Mouse (Mus musculus) hindbrain, embryonic 11.5 days (tissue): ENCODE data around the gene Cinp. TPM values are rescaled to one million over a fixed set of nuclear protein-coding genes. Genes with fewer than 3 reads are reported as not detected.

ENCODE experiments used
- ATAC-seq: fragments of 200-750 bp; cut with Nextera tagmentation; 2 replicates; pipeline ENCODE4 v1.8.0; 2017; ENCODE audit warnings: mild to moderate bottlenecking, moderate TSS enrichment, moderate library complexity; ENCODE audit not compliant: low FRiP score
- DNase-seq: peaks from one replicate; pipeline ENCODE4 v3.0.0-alpha.2; 2015; ENCODE audit warnings: low spot score
- H3K27ac ChIP-seq: fragments of 300-500 bp; sonication (generic); 2 replicates; pipeline ENCODE4 v1.5.1; 2014; ENCODE audit warnings: mild to moderate bottlenecking, low read depth, low read length
- H3K27me3 ChIP-seq: fragments of 300-500 bp; sonication (generic); 2 replicates; pipeline ENCODE4 v1.6.1; 2014; ENCODE audit warnings: mild to moderate bottlenecking, low read length, moderate library complexity, mixed read lengths; ENCODE audit not compliant: control insufficient read depth, insufficient read depth
- H3K36me3 ChIP-seq: fragments of 300-500 bp; sonication (generic); 2 replicates; pipeline ENCODE4 v1.6.1; 2014; ENCODE audit warnings: mild to moderate bottlenecking, low read length, moderate library complexity, mixed read lengths; ENCODE audit not compliant: control insufficient read depth, insufficient read depth
- H3K4me1 ChIP-seq: fragments of 300-500 bp; sonication (generic); replicated peaks from 2 replicates; pipeline ENCODE4 v1.6.1; 2014; ENCODE audit warnings: low read length, mixed read lengths; ENCODE audit not compliant: control insufficient read depth, insufficient read depth
- H3K4me2 ChIP-seq: fragments of 300-500 bp; sonication (generic); replicated peaks from 2 replicates; pipeline ENCODE4 v1.6.1; 2014; ENCODE audit warnings: mild to moderate bottlenecking, low read depth, low read length
- H3K4me3 ChIP-seq: fragments of 300-500 bp; sonication (generic); 2 replicates; pipeline ENCODE4 v1.5.1; 2014; ENCODE audit warnings: low read depth, low read length
- H3K9ac ChIP-seq: fragments of 300-500 bp; sonication (generic); 2 replicates; pipeline ENCODE4 v1.6.1; 2014; ENCODE audit warnings: low read depth, low read length
- H3K9me3 ChIP-seq: fragments of 300-500 bp; sonication (generic); 2 replicates; pipeline ENCODE4 v1.6.1; 2016; ENCODE audit warnings: low read length; ENCODE audit not compliant: control insufficient read depth
- WGBS: fragments of 180-500 bp; shearing (Covaris S2); extraction: QIAGEN DNeasy Blood & Tissue Kit; methylation state at CpG from one replicate; pipeline ENCODE4 v1.1.7; 2014; 5-methylcytosine and 5-hydroxymethylcytosine counted together
- polyA plus RNA-seq: library from polyadenylated mRNA; unstranded; fragments of >200 nt; fragmentation: Nextera tagmentation; extraction: Ambion mirVana; gene quantifications from 2 replicates; pipeline ENCODE4 v1.2.1, GENCODE M21; 2014

Cinp gene
- polyA plus RNA-seq, 1 experiment from 2014 or later, result 79.4 TPM

- WGBS, result 91% methylated on average over 3 of the region's 3 CpGs
- no peak overlapping the region for H3K9ac ChIP-seq
- no peak for ATAC-seq
These were observed 53.8 kb downstream of the Cinp start for GRCm38 (mm10) chr12:110835182-110835581.

GRCm38 (mm10) chr12:110830293-110831024, 58.5 kb downstream of the Cinp start:
- Histone ChIP-seq H3K9me3 (no peaks in the 10 kb centered on the region), H3K27ac (no peak overlapping the region), H3K4me1 (no peaks in the 10 kb centered on the region), H3K27me3 (no peaks in the 10 kb centered on the region), H3K9ac (no peak overlapping the region), H3K4me3 (no peak overlapping the region), H3K4me2 (no peak overlapping the region), H3K36me3 (no peaks in the 10 kb centered on the region)
- ATAC-seq (no peak), DNase-seq (no peak)
- WGBS, result 88% methylated on average over 8 of the region's 11 CpGs

More at GRCm38 (mm10) chr12:110835182-110835581, 53.8 kb downstream of the Cinp start:
- no peaks in the 10 kb centered on the region for H3K27me3 ChIP-seq
- no peak overlapping the region for H3K4me3 ChIP-seq
- H3K4me1 ChIP-seq, result peaks cover 3% of the 10 kb centered on the region; the same call in 1 of the 2 replicates
- H3K4me2 ChIP-seq, result no peak overlapping the region
- DNase-seq, result no peak
- no peaks in the 10 kb centered on the region for H3K36me3 ChIP-seq
- H3K27ac ChIP-seq, result no peak overlapping the region
- H3K9me3 ChIP-seq, result no peaks in the 10 kb centered on the region

GRCm38 (mm10) chr12:110828908-110829307, 60.0 kb downstream of the Cinp start:
- H3K4me2 ChIP-seq, result no peak overlapping the region
- no peak overlapping the region for H3K4me3 ChIP-seq
- H3K27ac ChIP-seq, result no peak overlapping the region
- DNase-seq (no peak), ATAC-seq (no peak)
- WGBS, result 93% methylated on average over 4 of the region's 4 CpGs
- no peaks in the 10 kb centered on the region for H3K4me1 ChIP-seq
- no peaks in the 10 kb centered on the region for H3K36me3 ChIP-seq
- H3K9ac ChIP-seq, result no peak overlapping the region
- no peaks in the 10 kb centered on the region for H3K27me3 ChIP-seq
- no peaks in the 10 kb centered on the region for H3K9me3 ChIP-seq

Other genes starting within 250 kb of the Cinp start
- gene 1700001K19Rik, start 206.5 kb downstream of the Cinp start, polyA plus RNA-seq, result 0.42 TPM in 1 of 2 replicates, not detected in the other
- gene Hsp90aa1, start 186.4 kb downstream of the Cinp start, polyA plus RNA-seq, result 1,493 and 1,600 TPM in 2 replicates
- gene Wdr20, start 151.2 kb downstream of the Cinp start, polyA plus RNA-seq, result 22.8 and 25.6 TPM in 2 replicates
- gene Mok, start 48.2 kb downstream of the Cinp start, polyA plus RNA-seq, result 11.0 and 14.4 TPM in 2 replicates
- 2.5 and 3.2 TPM in 2 replicates for gene Zfp839, start 38.9 kb downstream of the Cinp start, polyA plus RNA-seq
- 4.1 and 4.3 TPM in 2 replicates for gene Tecpr2, start 119 bp upstream of the Cinp start, polyA plus RNA-seq
- 9.6 and 12.1 TPM in 2 replicates for gene Ankrd9, start 89.9 kb upstream of the Cinp start, polyA plus RNA-seq
- gene Rcor1, start 150.2 kb upstream of the Cinp start, polyA plus RNA-seq, result 11.5 and 13.2 TPM in 2 replicates